Mouse (Mus musculus) yolk sac, embryonic 10.5 days (tissue): Measurements from ENCODE around the gene Trim17.

Source experiments
- DNase-seq: peaks from one replicate; pipeline ENCODE4 v3.0.0-alpha.2; 2017; ENCODE audit warnings: low spot score

The Trim17 gene

GRCm38 (mm10) chr11:58968551-58968950 lies 14.1 kb downstream of the Trim17 start:
- DNase-seq, result no peak

- no peak for DNase-seq
These were observed 14.5 kb downstream of the Trim17 start for GRCm38 (mm10) chr11:58969027-58969426.

GRCm38 (mm10) chr11:58969659-58970058 lies 15.2 kb downstream of the Trim17 start:
- DNase-seq, result peak; percentile 49

GRCm38 (mm10) chr11:58970831-58971530 lies 16.5 kb downstream of the Trim17 start:
- DNase-seq, result no peak

GRCm38 (mm10) chr11:58971796-58972195 lies 17.3 kb downstream of the Trim17 start:
- DNase-seq, result no peak

- DNase-seq, result no peak
These were observed 19.9 kb downstream of the Trim17 start for GRCm38 (mm10) chr11:58974414-58974813.

- peak; percentile 32 for DNase-seq
These were observed 22.7 kb downstream of the Trim17 start for GRCm38 (mm10) chr11:58977150-58977549.

- DNase-seq, result no peak
These were observed 23.1 kb downstream of the Trim17 start for GRCm38 (mm10) chr11:58977607-58978026.

GRCm38 (mm10) chr11:58978027-58978705 lies 23.7 kb downstream of the Trim17 start, which contains the start of gene Trim11:
Trim11 (plus strand) TSS chr11:58978093.
- peak; percentile 78 for DNase-seq

GRCm38 (mm10) chr11:58978706-58979030 lies 24.2 kb downstream of the Trim17 start:
- DNase-seq, result no peak

- no peak for DNase-seq
These were observed 24.7 kb downstream of the Trim17 start for GRCm38 (mm10) chr11:58979183-58979582.

GRCm38 (mm10) chr11:58979661-58980060 lies 25.2 kb downstream of the Trim17 start:
- no peak for DNase-seq

- no peak for DNase-seq
These were observed 26.0 kb downstream of the Trim17 start for GRCm38 (mm10) chr11:58980381-58980990.

GRCm38 (mm10) chr11:58981541-58982447 lies 27.3 kb downstream of the Trim17 start:
- DNase-seq, result no peak

GRCm38 (mm10) chr11:58982471-58983097 lies 28.1 kb downstream of the Trim17 start:
- no peak for DNase-seq

- DNase-seq, result no peak
These were observed 29.3 kb downstream of the Trim17 start for GRCm38 (mm10) chr11:58983691-58984341.

GRCm38 (mm10) chr11:58984657-58985056 lies 30.2 kb downstream of the Trim17 start:
- no peak for DNase-seq

- DNase-seq, result no peak
These were observed 30.9 kb downstream of the Trim17 start for GRCm38 (mm10) chr11:58985299-58985917.

- no peak for DNase-seq
These were observed 34.7 kb downstream of the Trim17 start for GRCm38 (mm10) chr11:58989166-58989565.

GRCm38 (mm10) chr11:58990141-58990540 lies 35.7 kb downstream of the Trim17 start:
- DNase-seq, result no peak

GRCm38 (mm10) chr11:58990794-58991193 lies 36.3 kb downstream of the Trim17 start:
- DNase-seq, result no peak
